Mouse (Mus musculus) layer of hippocampus, postnatal 14 days (tissue): ENCODE measurements around the gene Olfr589. TPM values are rescaled to one million over a fixed set of nuclear protein-coding genes. Genes with fewer than 3 reads are reported as not detected.
"Not testable (repeated sequence)": the region's sequence is repeated elsewhere in the genome, so short reads cannot be mapped to it uniquely, and the experiment has no call there.

ENCODE experiments used
- DNase-seq, 2 experiments: peaks; one replicate each; pipeline ENCODE4 v3.0.0; 2021 to 2022; ENCODE audit warnings: low spot score in 2 of 2, mixed read lengths in 1 of 2
- long read RNA-seq, 2 experiments: library from polyadenylated mRNA; stranded (forward); transcript quantifications; one replicate each; pipeline ENCODE4 v2.0.0; 2021
- total RNA-seq, 2 experiments: library from RNA; stranded (reverse); gene quantifications; 2 replicates each; pipeline ENCODE4 v1.2.3; 2021

Olfr589 gene
- total RNA-seq = not detected
- long read RNA-seq, experiment 1 = 0 reads
- long read RNA-seq, experiment 2 = 0 reads

DNA sequence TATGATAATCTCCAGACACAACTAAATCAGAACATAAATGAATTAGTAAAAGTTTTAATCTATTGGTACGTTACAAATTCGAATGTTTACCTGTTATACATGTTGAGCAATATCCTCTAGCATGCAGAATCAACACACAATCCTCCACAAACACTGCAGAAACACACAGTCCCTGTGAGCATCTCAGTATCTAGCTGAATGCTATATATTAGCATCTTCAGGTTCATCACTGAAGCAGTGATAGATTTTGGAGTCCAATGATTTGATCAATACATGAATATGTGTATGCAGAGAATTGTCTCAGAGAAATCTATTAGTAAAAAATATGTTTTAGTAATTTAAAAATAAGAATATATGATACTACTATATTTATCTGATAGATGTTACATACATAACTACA is at the start of gene Olfr589:
Gene Olfr589 (minus strand): TSS at position 101 of the 400 bp plus-strand sequence.
- no peak for DNase-seq

DNA sequence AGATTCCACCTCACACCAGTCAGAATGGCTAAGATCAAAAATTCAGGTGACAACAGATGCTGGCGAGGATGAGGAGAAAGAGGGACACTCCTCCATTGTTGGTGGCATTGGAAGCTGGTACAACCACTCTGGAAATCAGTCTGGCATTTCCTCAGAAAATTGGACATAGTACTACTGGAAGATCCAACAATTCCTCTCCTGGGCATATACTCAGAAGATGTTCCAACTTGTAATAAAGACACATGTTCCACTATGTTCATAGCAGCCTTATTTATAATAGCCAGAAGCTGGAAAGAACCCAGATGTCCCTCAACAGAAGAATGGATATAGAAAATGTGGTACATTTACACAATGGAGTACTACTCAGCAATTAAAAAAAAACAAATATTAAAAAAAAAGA is 28.3 kb upstream of the Olfr589 start, which contains the start of gene Olfr592:
Gene Olfr592 (plus strand): TSS at position 301 of the 400 bp plus-strand sequence.
- DNase-seq = not testable (repeated sequence)

DNA sequence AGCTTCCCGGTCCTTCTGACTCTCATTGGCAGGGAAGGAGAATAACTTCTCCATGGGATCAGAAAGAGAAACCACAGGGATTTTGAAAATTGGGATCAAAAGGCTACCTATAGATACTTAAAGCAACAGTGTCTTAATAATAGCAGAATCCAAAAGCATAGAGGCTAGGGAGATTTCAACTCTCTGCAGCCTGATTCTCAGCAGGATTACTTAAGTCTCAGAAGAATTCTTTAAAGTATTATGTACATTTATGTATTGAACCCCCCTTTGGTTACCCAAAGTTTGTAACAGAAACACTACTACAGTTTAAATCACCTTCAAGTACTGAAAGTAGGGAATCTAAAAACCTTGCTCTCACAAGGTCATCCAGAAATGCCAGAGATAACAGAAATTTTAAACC is 22.1 kb upstream of the Olfr589 start, which contains the start of gene Olfr591:
Gene Olfr591 (minus strand): TSS at position 101 of the 400 bp plus-strand sequence.
- DNase-seq = no peak

GRCm38 (mm10) chr7:103169697-103170096 is 13.5 kb upstream of the Olfr589 start:
- DNase-seq = no peak

- no peak for DNase-seq
These were observed 15.6 kb downstream of the Olfr589 start, which contains the start of gene Olfr588-ps1 for GRCm38 (mm10) chr7:103140579-103140978. Gene Olfr588-ps1 (plus strand): TSS chr7:103140879.

DNA sequence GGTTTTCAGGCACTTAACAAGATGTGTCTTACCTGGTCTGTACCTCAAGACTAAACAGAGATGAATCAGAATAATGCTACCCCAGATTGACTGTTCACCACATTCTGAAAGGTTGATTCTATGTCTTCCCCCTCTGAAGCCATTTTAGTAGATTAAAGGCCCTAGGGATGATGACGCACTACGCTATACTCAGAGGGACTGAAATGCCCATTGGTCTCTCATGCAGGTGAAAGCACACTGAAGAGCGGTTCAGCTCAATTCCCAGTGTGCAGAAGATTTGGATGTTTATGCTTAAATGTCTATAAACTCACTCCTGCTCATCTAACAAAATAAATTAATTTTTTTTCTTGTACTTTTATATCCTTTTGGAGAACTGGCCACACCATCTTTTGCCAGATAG is 30.6 kb downstream of the Olfr589 start, which contains the start of gene Olfr586:
Gene Olfr586 (minus strand): TSS at position 101 of the 400 bp plus-strand sequence.
- DNase-seq = no peak

DNA sequence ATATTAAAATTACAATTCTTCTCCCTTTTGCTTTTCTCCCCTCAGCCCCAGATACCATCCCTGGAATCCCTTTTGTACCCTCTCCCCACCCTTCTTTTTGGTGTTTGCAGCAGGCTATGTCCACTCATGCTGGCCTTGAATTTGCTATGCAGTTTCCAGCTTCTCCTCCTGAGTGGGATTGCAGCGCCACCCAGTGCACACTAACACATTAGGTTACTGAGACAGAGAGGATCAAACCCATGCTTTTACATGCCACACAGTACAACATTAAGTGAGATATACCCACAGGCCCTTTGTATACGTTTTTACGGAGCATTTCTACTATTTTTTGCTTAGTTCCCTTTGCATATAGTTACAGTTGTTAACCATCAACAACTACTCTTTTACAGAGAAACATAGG is 36.8 kb downstream of the Olfr589 start:
- no peak for DNase-seq

Other genes with a start within 250 kb of the Olfr589 start
- not detected for gene Olfr571, start 238.8 kb downstream of the Olfr589 start, total RNA-seq
- gene Olfr572, start 231.9 kb downstream of the Olfr589 start, total RNA-seq = not detected
- gene Olfr573-ps1, start 213.8 kb downstream of the Olfr589 start, total RNA-seq = not detected
- gene Olfr574, start 207.9 kb downstream of the Olfr589 start, total RNA-seq = not detected
- gene Olfr575, start 197.6 kb downstream of the Olfr589 start, total RNA-seq = not detected
- gene Olfr576, start 193.7 kb downstream of the Olfr589 start, total RNA-seq = not detected
- gene Olfr577, start 180.4 kb downstream of the Olfr589 start, total RNA-seq = not detected
- not detected for gene Olfr578, start 167.0 kb downstream of the Olfr589 start, total RNA-seq
- gene Olfr582, start 118.3 kb downstream of the Olfr589 start, total RNA-seq = not detected
- gene Olfr583, start 105.1 kb downstream of the Olfr589 start, total RNA-seq = not detected
- not detected for gene Olfr584, start 74.5 kb downstream of the Olfr589 start, total RNA-seq
- not detected for gene Olfr585, start 58.6 kb downstream of the Olfr589 start, total RNA-seq
- not detected for gene Olfr586, start 30.7 kb downstream of the Olfr589 start, total RNA-seq
- gene Olfr588-ps1, start 15.5 kb downstream of the Olfr589 start, total RNA-seq = not detected
- gene Olfr591, start 22.0 kb upstream of the Olfr589 start, total RNA-seq = not detected
- not detected for gene Olfr592, start 28.4 kb upstream of the Olfr589 start, total RNA-seq
- gene Olfr593, start 55.5 kb upstream of the Olfr589 start, total RNA-seq = not detected
- gene Olfr594, start 60.6 kb upstream of the Olfr589 start, total RNA-seq = not detected
- not detected for gene Usp17ld, start 96.1 kb upstream of the Olfr589 start, total RNA-seq
- not detected for gene Olfr596, start 149.3 kb upstream of the Olfr589 start, total RNA-seq
- not detected for gene Olfr597, start 160.0 kb upstream of the Olfr589 start, total RNA-seq
- gene Olfr598, start 167.2 kb upstream of the Olfr589 start, total RNA-seq = not detected
- gene Olfr599, start 179.6 kb upstream of the Olfr589 start, total RNA-seq = not detected
- not detected for gene Olfr600, start 193.3 kb upstream of the Olfr589 start, total RNA-seq
- gene Olfr601, start 206.3 kb upstream of the Olfr589 start, total RNA-seq = not detected
- not detected for gene Olfr603, start 229.8 kb upstream of the Olfr589 start, total RNA-seq